Mouse (Mus musculus) liver, adult 2 months (tissue): ENCODE measurements at regions not wholly inside any gene's neighbourhood (a gene's known extent, or its start where the extent isn't known, plus 50 kb on each side); places are given as distances from the start of the nearest gene placed in this dataset.
"Not testable (repeated sequence)": the region's sequence is repeated elsewhere in the genome, so short reads cannot be mapped to it uniquely, and the experiment has no call there.

ENCODE experiments used
- CTCF ChIP-seq: fragments of 200-500 bp; IDR thresholded peaks from 2 replicates; pipeline ENCODE4 v1.5.1; 2011; ENCODE audit warnings: low read depth, low read length, control low read depth
- POLR2A ChIP-seq: fragments of 200-500 bp; IDR thresholded peaks from 2 replicates; pipeline ENCODE4 v1.6.1; 2011; ENCODE audit warnings: low read length, control low read depth; ENCODE audit not compliant: insufficient read depth; ENCODE audit errors: extremely low read depth

GRCm38 (mm10) chr17:6547064-6547760 is 54.3 kb upstream of the Dynlt1c start:
- not testable (repeated sequence) for TF ChIP-seq POLR2A, CTCF
